Mouse (Mus musculus) megakaryocyte, embryonic 14.5 days (primary cell): ENCODE results near the gene Asgr2. TPM values are rescaled to one million over a fixed set of nuclear protein-coding genes. Genes with fewer than 3 reads are reported as not detected.

Source experiments
- H3K27me3 ChIP-seq: replicated peaks from 2 replicates; pipeline ENCODE3; 2012; ENCODE audit warnings: inconsistent platforms
- H3K36me3 ChIP-seq: replicated peaks from 2 replicates; pipeline ENCODE3; 2012; ENCODE audit warnings: low read length, inconsistent platforms, mixed read lengths
- H3K4me1 ChIP-seq: 2 replicates; pipeline ENCODE4 v1.6.1; 2012; ENCODE audit warnings: inconsistent platforms
- H3K4me3 ChIP-seq: replicated peaks from 2 replicates; pipeline ENCODE3; 2012; ENCODE audit warnings: moderate library complexity, mild to moderate bottlenecking, inconsistent platforms
- H3K9me3 ChIP-seq: 2 replicates; pipeline ENCODE4 v1.6.1; 2012; ENCODE audit warnings: inconsistent platforms
- FLI1 ChIP-seq: IDR thresholded peaks from 2 replicates; pipeline ENCODE4 v1.6.1; 2012; ENCODE audit warnings: low read length, inconsistent platforms, mixed read lengths
- GATA1 ChIP-seq: IDR thresholded peaks from 3 replicates; pipeline ENCODE4 v1.6.1; 2012; ENCODE audit warnings: mixed read lengths, low read length, inconsistent platforms, borderline replicate concordance
- polyA plus RNA-seq: library from polyadenylated mRNA; stranded (reverse); fragments of >175 nt; gene quantifications from 2 replicates; pipeline ENCODE4 v1.2.3, GENCODE M21; 2012; ENCODE audit warnings: low replicate concordance; ENCODE audit not compliant: insufficient read depth

Gene Asgr2
- 0.09 TPM in 1 of 2 replicates, not detected in the other for polyA plus RNA-seq

- TF ChIP-seq FLI1 (no peak), GATA1 (no peak)
- Histone ChIP-seq H3K4me3 (peak within 1 kb of the TSS; percentile 51), H3K4me1 (peaks cover 4% of the 10 kb centered on the region; the same call in 1 of the 2 replicates)
Measured at GRCm38 (mm10) chr11:70091986-70092783, at the start of gene Asgr2. Gene Asgr2, plus strand, starts transcription at chr11:70092644.

GRCm38 (mm10) chr11:70043665-70044064 is 48.8 kb upstream of the Asgr2 start:
- Histone ChIP-seq H3K27me3 (no peaks in the 10 kb centered on the region), H3K4me1 (peaks cover 4% of the 10 kb centered on the region), H3K9me3 (no peaks in the 10 kb centered on the region), H3K4me3 (no peak overlapping the region), H3K36me3 (peaks cover 64% of the 10 kb centered on the region)
- TF ChIP-seq GATA1 (no peak), FLI1 (no peak)

More at GRCm38 (mm10) chr11:70091986-70092783, at the start of gene Asgr2:
- Histone ChIP-seq H3K27me3 (peaks cover 65% of the 10 kb centered on the region), H3K9me3 (peaks cover 7% of the 10 kb centered on the region), H3K36me3 (no peaks in the 10 kb centered on the region)

- Histone ChIP-seq H3K36me3 (peaks cover 48% of the 10 kb centered on the region), H3K27me3 (peaks cover 9% of the 10 kb centered on the region), H3K4me1 (peaks cover 4% of the 10 kb centered on the region), H3K9me3 (no peaks in the 10 kb centered on the region), H3K4me3 (no peak overlapping the region)
- TF ChIP-seq GATA1: no peak
- no peak for TF ChIP-seq FLI1
Measured at GRCm38 (mm10) chr11:70045435-70045834, 47.0 kb upstream of the Asgr2 start.

GRCm38 (mm10) chr11:70049366-70049765 is 43.1 kb upstream of the Asgr2 start:
- TF ChIP-seq FLI1 (no peak), GATA1 (no peak)
- peaks cover 4% of the 10 kb centered on the region for H3K4me1 ChIP-seq
- H3K36me3 ChIP-seq: peaks cover 10% of the 10 kb centered on the region
- peaks cover 45% of the 10 kb centered on the region for H3K27me3 ChIP-seq
- no peaks in the 10 kb centered on the region for H3K9me3 ChIP-seq
- H3K4me3 ChIP-seq: no peak overlapping the region

GRCm38 (mm10) chr11:70049816-70050215 is 42.6 kb upstream of the Asgr2 start:
- H3K4me3 ChIP-seq: no peak overlapping the region
- H3K9me3 ChIP-seq: no peaks in the 10 kb centered on the region
- peaks cover 6% of the 10 kb centered on the region for H3K36me3 ChIP-seq
- peaks cover 4% of the 10 kb centered on the region for H3K4me1 ChIP-seq
- peaks cover 50% of the 10 kb centered on the region for H3K27me3 ChIP-seq
- TF ChIP-seq GATA1 (no peak), FLI1 (no peak)

- TF ChIP-seq FLI1 (no peak), GATA1 (no peak)
- peaks cover 4% of the 10 kb centered on the region for H3K4me1 ChIP-seq
Measured at GRCm38 (mm10) chr11:70053156-70053555, 39.3 kb upstream of the Asgr2 start.

GRCm38 (mm10) chr11:70053898-70054570 is 38.4 kb upstream of the Asgr2 start, which contains the start of gene Asgr1:
Gene Asgr1, plus strand, starts transcription at chr11:70054085.
- TF ChIP-seq GATA1: no peak
- no peak for TF ChIP-seq FLI1
- Histone ChIP-seq H3K27me3 (peaks cover 70% of the 10 kb centered on the region), H3K4me1 (peaks cover 4% of the 10 kb centered on the region), H3K9me3 (no peaks in the 10 kb centered on the region), H3K4me3 (no peak within 1 kb of the TSS), H3K36me3 (no peaks in the 10 kb centered on the region)

More at GRCm38 (mm10) chr11:70053156-70053555, 39.3 kb upstream of the Asgr2 start:
- Histone ChIP-seq H3K36me3 (no peaks in the 10 kb centered on the region), H3K4me3 (no peak overlapping the region), H3K9me3 (no peaks in the 10 kb centered on the region), H3K27me3 (peaks cover 68% of the 10 kb centered on the region)

GRCm38 (mm10) chr11:70055618-70056214 is 36.7 kb upstream of the Asgr2 start:
- Histone ChIP-seq H3K36me3 (no peaks in the 10 kb centered on the region), H3K9me3 (no peaks in the 10 kb centered on the region), H3K27me3 (peaks cover 71% of the 10 kb centered on the region), H3K4me3 (no peak overlapping the region), H3K4me1 (peaks cover 4% of the 10 kb centered on the region)
- TF ChIP-seq FLI1 (no peak), GATA1 (no peak)

- Histone ChIP-seq H3K4me3 (no peak overlapping the region), H3K27me3 (peaks cover 60% of the 10 kb centered on the region), H3K9me3 (peaks cover 4% of the 10 kb centered on the region; the same call in 1 of the 2 replicates), H3K36me3 (no peaks in the 10 kb centered on the region), H3K4me1 (peaks cover 4% of the 10 kb centered on the region)
- no peak for TF ChIP-seq FLI1
- TF ChIP-seq GATA1: no peak
Measured at GRCm38 (mm10) chr11:70057805-70058204, 34.6 kb upstream of the Asgr2 start.
